Mouse (Mus musculus) testis, adult 2 months (tissue): Measurements from ENCODE around the gene Papss2. TPM values are rescaled to one million over a fixed set of nuclear protein-coding genes. Genes with fewer than 3 reads are reported as not detected.

Experiments used
- H3K27ac ChIP-seq: fragments of 200-500 bp; 2 replicates; pipeline ENCODE4 v1.5.1; 2012; ENCODE audit warnings: low read depth, low read length; ENCODE audit not compliant: control insufficient read depth, insufficient read depth
- H3K27me3 ChIP-seq: fragments of 200-500 bp; 2 replicates; pipeline ENCODE4 v1.6.1; 2012; ENCODE audit warnings: mild to moderate bottlenecking, low read length, moderate library complexity; ENCODE audit not compliant: control insufficient read depth, insufficient read depth
- H3K36me3 ChIP-seq: fragments of 200-500 bp; 2 replicates; pipeline ENCODE4 v1.6.1; 2012; ENCODE audit warnings: mild to moderate bottlenecking, low read length; ENCODE audit not compliant: control insufficient read depth, insufficient read depth
- H3K4me1 ChIP-seq: fragments of 200-500 bp; 2 replicates; pipeline ENCODE4 v1.6.1; 2012; ENCODE audit warnings: low read length; ENCODE audit not compliant: control insufficient read depth, insufficient read depth
- H3K4me3 ChIP-seq: fragments of 200-500 bp; 2 replicates; pipeline ENCODE4 v1.5.1; 2012; ENCODE audit warnings: low read depth, mild to moderate bottlenecking, low read length, moderate library complexity, mixed read lengths; ENCODE audit not compliant: control insufficient read depth
- CTCF ChIP-seq: fragments of 200-500 bp; IDR thresholded peaks from 2 replicates; pipeline ENCODE4 v1.5.1; 2012; ENCODE audit warnings: low read depth, mild to moderate bottlenecking, inconsistent platforms, low read length, moderate library complexity; ENCODE audit not compliant: control insufficient read depth, insufficient read depth, insufficient replicate concordance
- POLR2A ChIP-seq: fragments of 200-500 bp; IDR thresholded peaks from 2 replicates; pipeline ENCODE4 v1.6.1; 2012; ENCODE audit warnings: low read depth, mild to moderate bottlenecking, inconsistent platforms, low read length, moderate library complexity; ENCODE audit not compliant: control insufficient read depth
- polyA plus RNA-seq: library from polyadenylated mRNA; depleted of rRNA; stranded (reverse); fragments of >200 nt; gene quantifications from 2 replicates; pipeline ENCODE4 v1.2.3, GENCODE M21; 2012

Gene Papss2
- polyA plus RNA-seq, 1 experiment, result 1.7 TPM

GRCm38 (mm10) chr19:32626768-32627331 is 31.3 kb downstream of the Papss2 start:
- no peak overlapping the region for H3K4me3 ChIP-seq
- H3K36me3 ChIP-seq, result no peaks in the 10 kb centered on the region
- H3K27me3 ChIP-seq, result no peaks in the 10 kb centered on the region
- H3K27ac ChIP-seq, result no peak overlapping the region
- H3K4me1 ChIP-seq, result no peaks in the 10 kb centered on the region
- no peak for TF ChIP-seq CTCF
- no peak for TF ChIP-seq POLR2A

GRCm38 (mm10) chr19:32627631-32628030 is 32.0 kb downstream of the Papss2 start:
- no peaks in the 10 kb centered on the region for H3K4me1 ChIP-seq
- H3K27me3 ChIP-seq, result no peaks in the 10 kb centered on the region

GRCm38 (mm10) chr19:32628572-32629132 is 33.1 kb downstream of the Papss2 start:
- TF ChIP-seq POLR2A (no peak), CTCF (no peak)
- Histone ChIP-seq H3K27ac (no peak overlapping the region), H3K4me3 (no peak overlapping the region), H3K4me1 (no peaks in the 10 kb centered on the region), H3K36me3 (no peaks in the 10 kb centered on the region), H3K27me3 (no peaks in the 10 kb centered on the region)

More at GRCm38 (mm10) chr19:32627631-32628030, 32.0 kb downstream of the Papss2 start:
- TF ChIP-seq CTCF, result no peak
- no peak for TF ChIP-seq POLR2A
- H3K27ac ChIP-seq, result no peak overlapping the region
- H3K36me3 ChIP-seq, result no peaks in the 10 kb centered on the region
- H3K4me3 ChIP-seq, result no peak overlapping the region

GRCm38 (mm10) chr19:32634916-32635315 is 39.3 kb downstream of the Papss2 start:
- H3K4me1 ChIP-seq, result no peaks in the 10 kb centered on the region; the same call in 1 of the 2 replicates
- H3K4me3 ChIP-seq, result no peak overlapping the region
- no peaks in the 10 kb centered on the region for H3K27me3 ChIP-seq
- no peaks in the 10 kb centered on the region for H3K36me3 ChIP-seq
- no peak for TF ChIP-seq POLR2A
- TF ChIP-seq CTCF, result no peak
- H3K27ac ChIP-seq, result no peak overlapping the region

- H3K36me3 ChIP-seq, result no peaks in the 10 kb centered on the region
- peak overlapping the region; percentile 55 for H3K27ac ChIP-seq
- no peak overlapping the region for H3K4me3 ChIP-seq
- no peak for TF ChIP-seq POLR2A
- TF ChIP-seq CTCF, result no peak
- H3K4me1 ChIP-seq, result no peaks in the 10 kb centered on the region; the same call in 1 of the 2 replicates
- no peaks in the 10 kb centered on the region for H3K27me3 ChIP-seq
Measured at GRCm38 (mm10) chr19:32637357-32638275, 42.0 kb downstream of the Papss2 start.

- Histone ChIP-seq H3K36me3 (no peaks in the 10 kb centered on the region), H3K27me3 (no peaks in the 10 kb centered on the region), H3K27ac (peak overlapping the region; percentile 55; the same call in 1 of the 2 replicates), H3K4me1 (no peaks in the 10 kb centered on the region; the same call in 1 of the 2 replicates), H3K4me3 (no peak overlapping the region)
- TF ChIP-seq POLR2A (no peak), CTCF (no peak)
Measured at GRCm38 (mm10) chr19:32638276-32638903, 42.8 kb downstream of the Papss2 start.
